Mouse (Mus musculus): ENCODE measurements around the gene Olfml1. TPM values are rescaled to one million over a fixed set of nuclear protein-coding genes. Genes with fewer than 3 reads are reported as not detected.

Gene Olfml1
- polyA plus RNA-seq, 1 experiment from 2014 or later, result 1.6 TPM

DNA sequence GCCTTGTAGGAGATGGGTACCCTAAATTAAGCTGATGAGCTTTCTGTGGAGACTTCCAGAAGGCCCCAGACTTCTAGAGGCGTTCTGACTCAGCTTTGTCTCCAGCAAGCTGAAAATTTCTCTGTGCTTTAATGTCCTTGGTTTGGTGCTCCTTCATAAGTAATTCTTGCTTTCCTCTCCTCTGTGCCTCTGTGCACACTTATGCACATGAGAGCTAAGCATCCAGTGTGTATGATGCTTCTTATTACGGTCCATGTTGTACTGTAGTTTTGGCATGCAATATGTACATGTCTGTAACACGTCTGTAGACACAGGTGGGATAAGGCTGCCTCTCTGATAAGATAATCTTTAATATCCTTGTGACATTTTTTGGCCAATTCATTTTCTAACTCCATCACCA, 30.7 kb downstream of the Olfml1 start:
- Histone ChIP-seq H3K4me2 (ENCODE audit: low read depth, low read length) (no peak overlapping the region), H3K27me3 (ENCODE audit: insufficient read depth, low read length) (no peaks in the 10 kb centered on the region), H3K9ac (replicated peaks) (no peak overlapping the region), H3K4me1 (ENCODE audit: insufficient read depth) (peaks cover 20% of the 10 kb centered on the region), H3K36me3 (replicated peaks; ENCODE audit: insufficient read depth, low read length) (no peaks in the 10 kb centered on the region), H3K27ac (ENCODE audit: low read depth) (no peak overlapping the region), H3K4me3 (ENCODE audit: low read depth, low read length) (no peak overlapping the region), H3K9me3 (ENCODE audit: low read length) (no peaks in the 10 kb centered on the region)
- no peak for TF ChIP-seq EP300 (IDR thresholded peaks at IDR 0.05; ENCODE audit: low read depth)
- TF ChIP-seq CTCF (IDR thresholded peaks at IDR 0.05; ENCODE audit: low read depth), result no peak
- 70% methylated on average over 3 of the region's 3 CpGs for WGBS (ENCODE audit: insufficient replicate concordance)
- ATAC-seq, result no peak
- DNase-seq, result no peak

GRCm38 (mm10) chr7:107600651-107601050, 33.4 kb downstream of the Olfml1 start:
- no peaks in the 10 kb centered on the region for H3K27me3 ChIP-seq (ENCODE audit: insufficient read depth, low read length)
- H3K4me3 ChIP-seq (ENCODE audit: low read depth, low read length), result no peak overlapping the region
- 59% methylated on average over 5 of the region's 5 CpGs for WGBS (ENCODE audit: insufficient replicate concordance)
- no peaks in the 10 kb centered on the region for H3K36me3 ChIP-seq (replicated peaks; ENCODE audit: insufficient read depth, low read length)
- H3K4me1 ChIP-seq (ENCODE audit: insufficient read depth), result peaks cover 18% of the 10 kb centered on the region
- TF ChIP-seq CTCF (IDR thresholded peaks at IDR 0.05; ENCODE audit: low read depth) (no peak), EP300 (IDR thresholded peaks at IDR 0.05; ENCODE audit: low read depth) (no peak)
- no peak for ATAC-seq
- no peaks in the 10 kb centered on the region for H3K9me3 ChIP-seq (ENCODE audit: low read length)
- no peak overlapping the region for H3K9ac ChIP-seq (replicated peaks)
- no peak overlapping the region for H3K4me2 ChIP-seq (ENCODE audit: low read depth, low read length)
- no peak for DNase-seq
- H3K27ac ChIP-seq (ENCODE audit: low read depth), result no peak overlapping the region

DNA sequence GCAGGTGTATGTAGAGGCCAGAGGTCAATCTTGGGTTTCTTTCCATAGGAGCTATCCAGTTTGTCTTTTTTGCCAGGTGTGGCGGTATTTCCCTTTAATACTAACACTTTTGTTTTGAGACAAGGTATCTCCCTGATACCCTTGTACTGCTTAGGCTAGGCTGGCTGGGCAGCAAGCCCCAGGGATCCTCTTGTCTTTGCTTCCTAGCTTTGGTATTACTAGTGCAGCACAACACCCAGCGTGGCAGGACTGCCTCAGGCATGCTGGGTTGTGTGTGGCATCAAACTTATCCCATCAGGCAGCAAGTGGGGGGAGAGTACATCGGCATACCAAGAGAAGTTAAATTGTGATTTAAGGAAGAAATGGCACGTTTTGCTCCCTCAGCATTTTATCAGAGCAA, 35.3 kb downstream of the Olfml1 start:
- no peaks in the 10 kb centered on the region for H3K9me3 ChIP-seq (ENCODE audit: low read length)
- 76% methylated on average over 4 of the region's 4 CpGs for WGBS (ENCODE audit: insufficient replicate concordance)
- H3K9ac ChIP-seq (replicated peaks), result no peak overlapping the region
- H3K4me1 ChIP-seq (ENCODE audit: insufficient read depth), result peaks cover 18% of the 10 kb centered on the region
- DNase-seq (no peak), ATAC-seq (no peak)
- TF ChIP-seq EP300 (IDR thresholded peaks at IDR 0.05; ENCODE audit: low read depth), result no peak
- no peak for TF ChIP-seq CTCF (IDR thresholded peaks at IDR 0.05; ENCODE audit: low read depth)
- no peaks in the 10 kb centered on the region for H3K36me3 ChIP-seq (replicated peaks; ENCODE audit: insufficient read depth, low read length)
- H3K27me3 ChIP-seq (ENCODE audit: insufficient read depth, low read length), result no peaks in the 10 kb centered on the region
- no peak overlapping the region for H3K4me2 ChIP-seq (ENCODE audit: low read depth, low read length)
- H3K4me3 ChIP-seq (ENCODE audit: low read depth, low read length), result no peak overlapping the region
- H3K27ac ChIP-seq (ENCODE audit: low read depth), result no peak overlapping the region

DNA sequence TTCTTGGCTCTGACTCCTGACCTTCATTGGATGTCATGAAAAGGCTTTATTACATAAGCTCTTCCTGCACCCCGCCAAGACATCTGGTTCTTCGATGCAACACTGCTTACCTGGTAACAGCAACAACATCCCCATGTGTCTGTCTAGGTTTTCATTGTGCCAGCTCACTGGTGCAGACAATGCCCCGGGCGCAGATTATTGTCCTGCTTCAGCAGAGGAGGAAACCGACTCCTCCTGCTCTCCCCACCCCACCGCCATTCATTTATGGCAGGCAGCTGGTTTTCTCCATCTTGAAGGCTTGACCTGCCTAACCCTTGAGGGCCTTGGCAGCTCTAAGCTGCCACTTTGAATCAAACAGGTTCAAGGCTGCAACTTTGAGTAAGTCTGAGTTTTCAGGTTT, 35.7 kb downstream of the Olfml1 start:
- Histone ChIP-seq H3K4me1 (ENCODE audit: insufficient read depth) (peaks cover 14% of the 10 kb centered on the region), H3K4me2 (ENCODE audit: low read depth, low read length) (no peak overlapping the region), H3K27ac (ENCODE audit: low read depth) (no peak overlapping the region), H3K9me3 (ENCODE audit: low read length) (no peaks in the 10 kb centered on the region), H3K36me3 (replicated peaks; ENCODE audit: insufficient read depth, low read length) (no peaks in the 10 kb centered on the region), H3K9ac (replicated peaks) (no peak overlapping the region), H3K27me3 (ENCODE audit: insufficient read depth, low read length) (no peaks in the 10 kb centered on the region), H3K4me3 (ENCODE audit: low read depth, low read length) (no peak overlapping the region)
- WGBS (ENCODE audit: insufficient replicate concordance), result 77% methylated on average over 6 of the region's 6 CpGs
- DNase-seq (no peak), ATAC-seq (no peak)
- TF ChIP-seq CTCF (IDR thresholded peaks at IDR 0.05; ENCODE audit: low read depth) (no peak), EP300 (IDR thresholded peaks at IDR 0.05; ENCODE audit: low read depth) (no peak)

GRCm38 (mm10) chr7:107607766-107608165, 40.5 kb downstream of the Olfml1 start:
- WGBS (ENCODE audit: insufficient replicate concordance), result 59% methylated on average over 1 of the region's 1 CpGs
- Histone ChIP-seq H3K9ac (replicated peaks) (no peak overlapping the region), H3K4me3 (ENCODE audit: low read depth, low read length) (no peak overlapping the region), H3K27me3 (ENCODE audit: insufficient read depth, low read length) (no peaks in the 10 kb centered on the region), H3K36me3 (replicated peaks; ENCODE audit: insufficient read depth, low read length) (no peaks in the 10 kb centered on the region), H3K4me2 (ENCODE audit: low read depth, low read length) (no peak overlapping the region), H3K9me3 (ENCODE audit: low read length) (no peaks in the 10 kb centered on the region), H3K27ac (ENCODE audit: low read depth) (no peak overlapping the region), H3K4me1 (ENCODE audit: insufficient read depth) (no peaks in the 10 kb centered on the region)
- TF ChIP-seq EP300 (IDR thresholded peaks at IDR 0.05; ENCODE audit: low read depth) (no peak), CTCF (IDR thresholded peaks at IDR 0.05; ENCODE audit: low read depth) (no peak)
- ATAC-seq (no peak), DNase-seq (no peak)

DNA sequence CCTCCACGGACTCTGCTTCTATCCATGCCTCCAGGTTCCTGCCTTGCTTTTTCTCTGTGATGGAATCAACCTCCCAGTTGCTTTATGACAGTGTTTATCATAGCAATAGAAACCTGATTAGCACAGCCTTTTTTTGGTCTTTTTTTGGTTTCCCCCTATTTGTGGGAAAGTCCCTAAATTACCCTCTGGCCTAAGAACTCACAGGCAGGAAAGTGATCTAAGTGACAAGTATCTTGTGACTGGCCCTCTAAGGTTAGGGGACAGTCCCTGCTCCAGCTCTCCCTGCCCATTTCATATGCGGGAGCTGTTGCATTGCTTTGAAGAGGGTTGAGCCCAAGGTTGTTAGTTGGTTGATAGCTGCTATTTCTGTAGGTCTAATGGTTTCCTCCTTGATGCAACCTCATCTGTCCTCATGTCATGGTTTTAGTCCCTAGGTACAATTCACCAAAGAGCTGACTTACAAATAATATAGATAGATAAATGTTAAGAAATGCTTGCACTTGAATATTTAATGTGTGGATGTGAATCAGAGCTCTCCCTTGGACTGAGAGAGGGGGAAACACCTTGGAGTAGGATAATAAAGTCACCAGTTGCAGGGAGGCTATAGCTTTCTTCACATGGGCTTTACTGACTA, 42.5 kb downstream of the Olfml1 start:
- H3K4me2 ChIP-seq (ENCODE audit: low read depth, low read length), result no peak overlapping the region
- H3K36me3 ChIP-seq (replicated peaks; ENCODE audit: insufficient read depth, low read length), result no peaks in the 10 kb centered on the region
- ATAC-seq, result no peak
- WGBS (ENCODE audit: insufficient replicate concordance), result 82% methylated on average over 2 of the region's 2 CpGs
- H3K4me1 ChIP-seq (ENCODE audit: insufficient read depth), result no peaks in the 10 kb centered on the region
- no peak for DNase-seq
- H3K9me3 ChIP-seq (ENCODE audit: low read length), result no peaks in the 10 kb centered on the region
- TF ChIP-seq CTCF (IDR thresholded peaks at IDR 0.05; ENCODE audit: low read depth) (no peak), EP300 (IDR thresholded peaks at IDR 0.05; ENCODE audit: low read depth) (no peak)
- no peaks in the 10 kb centered on the region for H3K27me3 ChIP-seq (ENCODE audit: insufficient read depth, low read length)
- no peak overlapping the region for H3K9ac ChIP-seq (replicated peaks)
- H3K27ac ChIP-seq (ENCODE audit: low read depth), result no peak overlapping the region
- H3K4me3 ChIP-seq (ENCODE audit: low read depth, low read length), result no peak overlapping the region

- Histone ChIP-seq H3K4me1 (ENCODE audit: insufficient read depth) (no peaks in the 10 kb centered on the region), H3K4me3 (ENCODE audit: low read depth, low read length) (no peak overlapping the region), H3K27me3 (ENCODE audit: insufficient read depth, low read length) (no peaks in the 10 kb centered on the region), H3K4me2 (ENCODE audit: low read depth, low read length) (no peak overlapping the region), H3K27ac (ENCODE audit: low read depth) (no peak overlapping the region), H3K9ac (replicated peaks) (no peak overlapping the region), H3K36me3 (replicated peaks; ENCODE audit: insufficient read depth, low read length) (no peaks in the 10 kb centered on the region), H3K9me3 (ENCODE audit: low read length) (no peaks in the 10 kb centered on the region)
- DNase-seq (no peak), ATAC-seq (no peak)
- TF ChIP-seq EP300 (IDR thresholded peaks at IDR 0.05; ENCODE audit: low read depth) (no peak), CTCF (IDR thresholded peaks at IDR 0.05; ENCODE audit: low read depth) (no peak)
- 61% methylated on average over 5 of the region's 5 CpGs for WGBS (ENCODE audit: insufficient replicate concordance)
Observed at GRCm38 (mm10) chr7:107610880-107611279, 43.6 kb downstream of the Olfml1 start.

Data from liver, postnatal 0 days (tissue).